Mouse (Mus musculus) megakaryocyte-erythroid progenitor cell, adult 5-6 weeks (primary cell): ENCODE measurements around the gene Lrrc8e. TPM values are rescaled to one million over a fixed set of nuclear protein-coding genes. Genes with fewer than 3 reads are reported as not detected.

ENCODE experiments used
- ATAC-seq: replicated peaks from 2 replicates; pipeline ENCODE4 v1.8.0; 2016; ENCODE audit warnings: mild to moderate bottlenecking, inconsistent platforms; ENCODE audit not compliant: severe bottlenecking, poor library complexity, low FRiP score, low TSS enrichment
- total RNA-seq, 2 experiments: library from RNA; stranded (forward) in 1 of 2; stranded (reverse) in 1 of 2; fragments of 200-1000, 215-1000 nt in 1 of 2; fragments of >200 nt in 1 of 2; fragmentation: Nextera tagmentation in 1 of 2; gene quantifications; 2 replicates each; pipeline ENCODE4 v1.2.3; 2014 to 2017

The Lrrc8e gene
- total RNA-seq, 2 experiments from 2014 or later: not detected

DNA sequence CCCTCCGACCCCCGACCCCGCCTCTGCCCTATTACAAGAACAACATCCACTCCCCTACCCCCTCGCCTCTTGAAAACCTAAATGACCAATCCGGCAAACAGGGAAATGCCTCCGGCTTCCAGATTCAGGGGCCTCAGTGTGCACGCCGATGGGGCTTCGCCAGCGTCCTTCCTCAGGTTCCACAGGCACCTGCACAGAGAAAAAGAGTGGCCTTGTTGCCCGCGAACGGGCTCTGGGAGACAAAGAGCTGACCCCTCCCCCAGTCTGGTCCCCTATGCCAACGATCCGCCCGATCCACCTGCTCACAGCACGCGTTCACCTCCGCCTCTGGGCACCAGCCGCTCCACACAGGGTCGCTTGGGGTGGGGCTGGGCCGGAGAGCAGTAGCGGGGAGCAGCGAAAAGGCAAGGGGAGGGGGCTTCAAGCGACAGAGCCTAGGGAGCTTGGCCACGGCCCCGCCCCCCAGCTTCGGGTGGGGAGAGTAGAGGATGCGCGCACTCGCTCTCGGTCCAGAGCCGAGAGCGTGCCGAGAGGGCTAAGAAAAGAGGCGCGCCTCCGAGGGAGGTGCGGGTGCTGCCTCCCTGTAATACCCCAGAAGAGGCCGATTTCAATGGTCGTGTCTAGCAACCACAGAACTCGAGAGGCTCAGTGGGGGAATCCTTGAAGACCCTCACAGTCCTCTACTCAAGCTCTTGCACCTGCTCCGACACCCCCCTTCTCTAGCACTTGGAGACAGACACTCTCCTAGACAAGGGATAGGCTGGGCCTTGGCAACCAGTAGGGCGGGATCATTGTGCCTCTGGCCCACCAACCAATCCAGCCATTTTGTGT lies 9.6 kb upstream of the Lrrc8e start, which contains the start of gene Prr36:
Gene Prr36, minus strand, starts transcription at position 669 of the 831 bp plus-strand sequence.
- ATAC-seq: no peak

DNA sequence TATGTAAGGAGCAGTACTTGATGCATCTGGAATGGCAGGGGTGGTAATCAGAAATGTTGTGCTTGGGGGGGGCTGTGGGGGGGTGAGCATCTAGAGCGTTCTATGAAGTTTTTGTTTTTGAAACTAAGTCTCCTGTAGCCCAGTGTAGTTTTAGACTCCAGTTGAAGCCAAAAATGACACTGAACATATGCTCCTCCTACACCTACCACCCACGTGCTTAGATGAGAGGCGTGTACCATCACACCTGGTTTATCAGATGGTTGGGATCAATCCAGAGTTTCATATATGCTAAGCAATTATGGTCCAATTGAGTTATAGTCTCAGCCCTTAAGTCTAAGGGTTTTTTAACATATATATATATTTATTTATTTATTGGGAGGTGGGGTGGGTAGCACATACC lies 7.0 kb upstream of the Lrrc8e start:
- no peak for ATAC-seq

DNA sequence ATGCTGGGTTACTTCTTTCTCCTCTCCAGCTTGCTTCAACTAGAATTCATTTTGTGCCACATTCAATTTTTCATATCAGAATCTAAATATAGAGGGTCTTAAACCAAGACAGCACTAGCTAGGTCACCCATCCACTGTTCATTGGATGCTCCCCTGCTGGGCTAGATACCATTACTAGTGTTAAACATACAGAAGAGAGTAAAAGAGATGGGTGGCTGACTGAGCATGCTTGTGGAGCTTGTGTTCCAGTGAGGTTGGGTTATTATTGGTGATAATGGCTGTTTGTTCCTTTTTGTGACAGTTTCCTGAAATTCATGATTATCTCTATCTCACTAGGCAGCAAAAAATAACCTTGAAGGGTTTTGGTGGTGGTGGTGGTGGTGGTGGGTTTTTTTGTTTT lies 4.6 kb upstream of the Lrrc8e start:
- ATAC-seq: no peak

DNA sequence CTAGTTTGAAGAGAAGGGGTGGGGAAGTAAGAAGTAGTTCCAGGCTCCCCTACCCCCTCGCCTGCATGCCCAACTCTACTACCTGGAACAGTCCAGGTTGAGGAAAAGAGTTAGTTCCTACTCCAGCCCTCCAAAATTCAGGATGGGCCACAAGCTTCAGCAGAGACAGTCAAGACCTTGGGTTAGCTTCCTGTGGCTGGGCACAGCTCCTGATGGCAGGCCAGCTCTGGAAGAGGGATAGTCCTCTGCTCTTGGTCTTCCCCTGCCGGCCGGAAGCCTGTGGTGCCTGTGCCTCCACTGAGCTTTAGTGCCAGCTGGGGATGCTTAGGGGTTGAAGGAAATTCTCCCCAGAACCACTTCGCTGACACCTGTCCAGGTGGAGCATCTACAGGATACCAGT lies 304 bp upstream of the Lrrc8e start:
- peak; percentile 16; the same call in 1 of the 2 replicates for ATAC-seq

DNA sequence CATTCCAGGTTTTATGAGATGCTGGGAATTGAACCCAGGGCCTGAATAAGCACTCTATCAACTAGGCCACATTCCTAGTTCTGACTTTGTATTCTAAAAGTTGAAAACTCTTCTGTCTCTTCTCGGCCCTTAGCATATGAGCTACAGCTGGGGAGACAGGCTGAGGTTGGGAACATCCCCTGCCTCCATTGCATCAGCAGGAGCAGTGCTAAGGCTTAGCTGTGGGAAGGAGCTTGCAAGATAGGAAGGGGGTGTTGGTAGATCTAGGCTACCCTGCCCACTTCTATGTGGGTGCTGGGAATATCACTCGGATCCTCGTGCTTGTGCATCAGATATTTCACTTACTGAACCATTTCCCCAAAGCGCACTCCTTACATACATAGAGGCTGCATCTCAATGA lies 1.3 kb downstream of the Lrrc8e start:
- ATAC-seq: no peak

DNA sequence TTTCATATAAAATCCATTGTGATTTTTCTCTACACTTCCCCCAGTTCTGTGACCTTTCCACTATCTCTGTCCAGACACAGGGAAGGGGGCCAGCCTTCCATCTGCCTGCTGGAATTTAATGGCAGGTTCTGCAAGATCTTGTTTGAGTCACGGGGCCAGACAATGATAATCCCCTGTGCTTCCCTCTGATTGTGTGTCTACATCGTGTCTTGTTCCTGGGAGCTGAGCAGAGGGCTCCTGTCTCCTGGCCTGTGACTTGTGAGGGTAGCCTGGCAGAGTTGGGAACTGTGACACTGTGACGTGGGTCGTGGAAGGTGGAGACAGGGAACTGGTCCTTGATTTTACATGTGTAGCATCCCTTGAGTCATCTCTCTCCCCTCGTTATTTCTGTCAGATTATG lies 3.2 kb downstream of the Lrrc8e start:
- no peak for ATAC-seq

DNA sequence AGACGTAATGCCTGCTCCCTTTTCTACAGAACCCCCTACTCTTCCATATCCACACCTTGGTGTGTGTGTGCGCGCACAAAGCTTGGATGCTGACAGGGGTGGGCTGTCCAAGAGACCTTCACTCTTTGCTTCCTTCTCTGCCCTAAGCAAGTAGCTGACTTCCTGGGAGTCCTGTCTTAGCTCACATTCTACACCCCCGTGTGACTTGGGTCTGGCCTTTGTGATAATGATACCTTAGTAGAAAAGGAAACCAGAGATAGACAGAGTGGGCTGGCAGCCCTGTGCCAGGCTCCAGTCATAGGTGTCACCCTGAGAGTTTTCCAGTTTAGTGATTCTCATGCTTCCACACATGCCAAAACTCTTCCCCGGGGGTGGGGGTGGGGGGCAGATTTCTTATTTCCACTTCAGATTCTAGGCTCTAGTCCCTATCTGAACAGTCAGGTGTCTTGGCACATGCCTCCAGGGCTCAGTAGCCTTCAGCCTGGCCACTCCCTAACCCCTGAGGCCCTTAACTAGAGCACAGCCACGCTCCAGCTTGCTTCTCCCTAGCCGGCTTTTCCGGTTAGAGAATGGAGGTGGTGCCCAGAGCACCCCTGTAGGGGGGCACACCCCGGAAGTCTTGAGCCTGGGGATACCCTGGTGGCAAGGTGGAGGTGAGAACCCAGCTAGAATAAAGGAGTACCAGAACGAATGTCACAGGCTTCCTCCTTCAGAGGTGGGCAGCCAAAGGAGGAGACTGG lies 4.2 kb downstream of the Lrrc8e start:
- ATAC-seq: peak; percentile 71

DNA sequence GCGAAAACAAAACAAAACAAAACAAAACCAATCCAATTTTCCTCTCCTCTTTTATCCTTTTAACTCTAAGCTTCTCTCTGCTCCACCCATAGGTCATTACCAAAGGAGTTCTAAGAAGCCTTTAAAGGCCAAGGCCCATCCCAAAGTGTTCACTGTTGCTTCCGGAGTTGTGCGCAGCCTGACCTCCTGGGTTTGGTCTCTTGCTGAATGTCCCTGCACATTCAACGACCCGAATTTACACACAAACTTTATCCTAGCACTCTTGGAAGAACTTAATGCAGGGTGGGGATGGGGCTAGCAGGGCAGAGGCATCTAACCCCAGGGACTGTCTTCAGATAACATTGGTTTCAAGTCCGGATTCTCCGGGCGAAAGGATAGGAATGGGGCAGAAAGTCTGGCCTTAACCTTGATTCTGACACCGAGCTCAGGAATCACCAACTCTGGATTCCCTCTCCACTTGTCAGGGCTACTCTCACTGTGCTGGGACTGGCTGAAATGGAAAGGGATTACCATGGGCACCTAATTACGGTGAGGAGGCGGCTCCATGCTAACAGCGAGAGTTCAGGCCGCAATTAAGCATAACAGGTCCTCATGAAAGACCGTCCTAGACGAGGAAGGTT lies 11.3 kb downstream of the Lrrc8e start:
- ATAC-seq: peak; percentile 9

DNA sequence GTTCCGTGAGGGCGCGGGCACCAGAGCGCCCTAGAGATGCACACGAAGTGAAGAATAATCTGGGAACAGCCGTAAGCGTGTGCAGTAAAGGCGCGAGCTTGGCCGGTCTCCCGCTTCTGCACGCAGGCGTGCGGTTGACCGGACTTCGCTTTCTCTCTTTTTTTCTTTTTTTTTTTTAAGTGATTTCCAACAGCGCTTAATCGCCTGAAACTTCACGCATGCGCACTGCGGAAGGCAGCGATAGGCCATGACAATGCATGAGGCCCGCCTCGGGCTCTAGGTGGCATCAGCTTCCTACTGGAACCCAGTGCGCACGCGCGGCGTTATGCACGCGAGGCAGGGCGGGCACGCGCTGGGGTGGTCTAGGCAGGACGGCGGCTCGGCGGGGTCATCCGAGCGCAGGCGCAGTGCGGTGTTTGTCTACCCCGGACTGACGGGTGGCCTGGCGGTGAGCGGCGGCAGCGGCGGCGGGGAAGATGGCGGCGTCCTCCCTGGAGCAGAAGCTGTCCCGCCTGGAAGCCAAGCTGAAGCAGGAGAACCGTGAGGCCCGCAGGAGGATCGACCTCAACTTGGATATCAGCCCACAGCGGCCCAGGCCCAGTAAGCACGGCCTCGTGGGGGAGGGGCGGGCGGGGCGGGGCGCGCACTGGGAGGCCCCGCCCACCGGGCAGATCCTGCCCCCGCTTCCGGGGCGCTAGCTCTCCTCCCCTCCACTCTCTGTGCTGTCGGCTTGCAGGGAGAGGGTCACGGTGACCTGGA lies 12.0 kb downstream of the Lrrc8e start, which contains the start of the genes Map2k7 and Gm49320:
Gene Map2k7, plus strand, starts transcription at position 307 of the 759 bp plus-strand sequence.
Gene Gm49320, plus strand, starts transcription at position 432 of the 759 bp plus-strand sequence.
- ATAC-seq: peak; percentile 83

DNA sequence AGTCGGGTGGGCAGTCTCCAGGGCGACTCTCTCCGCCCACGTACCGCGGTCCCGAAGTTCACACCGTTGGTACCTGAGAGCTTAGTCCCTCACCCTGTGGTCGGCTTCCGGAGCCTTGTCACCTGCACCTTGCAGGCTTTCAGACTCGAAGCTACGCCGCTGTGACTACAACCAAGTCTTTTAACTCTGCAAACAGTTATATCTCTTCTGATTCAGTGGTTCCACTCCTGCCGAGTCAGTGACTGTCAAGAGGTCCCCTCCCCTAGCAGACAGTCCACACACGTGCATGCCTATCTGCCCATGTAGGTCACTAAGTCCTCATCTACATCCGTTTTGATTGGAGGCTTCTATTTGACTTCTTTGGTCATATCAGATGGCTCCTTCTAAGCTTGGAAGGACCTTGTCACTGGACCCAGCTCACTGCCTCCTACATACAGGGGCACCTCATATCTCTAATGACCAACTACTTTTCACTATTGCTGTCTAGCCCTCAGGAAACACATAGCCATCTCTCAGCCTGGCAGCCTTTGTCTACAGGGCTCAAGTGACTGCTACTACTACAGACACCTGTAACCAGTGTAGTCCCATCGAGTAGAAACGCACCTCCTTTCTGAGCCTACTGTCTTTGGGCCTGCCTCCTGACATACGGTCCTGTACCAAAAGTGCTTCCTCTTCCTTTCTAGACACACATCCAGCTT lies 12.7 kb downstream of the Lrrc8e start:
- ATAC-seq: peak; percentile 61

DNA sequence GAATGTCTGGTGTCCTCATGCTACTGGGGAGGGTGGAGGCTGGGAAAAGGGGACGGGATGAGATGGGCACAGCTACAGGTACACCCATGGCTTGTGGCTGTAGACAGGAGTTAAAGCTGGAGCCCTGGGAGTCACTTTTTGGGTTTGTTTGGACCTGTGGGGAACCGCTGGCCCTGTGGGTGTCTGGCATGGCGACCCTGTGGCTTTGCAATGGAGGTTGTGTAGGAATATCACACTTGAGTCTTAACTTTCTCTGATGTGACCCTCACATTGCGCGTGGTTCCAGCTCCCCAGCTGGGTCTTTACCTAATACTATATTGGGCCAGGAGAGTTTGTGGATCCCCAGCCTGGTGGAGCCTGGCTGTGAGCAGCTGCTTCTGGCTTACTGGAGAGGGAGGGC lies 18.4 kb downstream of the Lrrc8e start:
- ATAC-seq: no peak

DNA sequence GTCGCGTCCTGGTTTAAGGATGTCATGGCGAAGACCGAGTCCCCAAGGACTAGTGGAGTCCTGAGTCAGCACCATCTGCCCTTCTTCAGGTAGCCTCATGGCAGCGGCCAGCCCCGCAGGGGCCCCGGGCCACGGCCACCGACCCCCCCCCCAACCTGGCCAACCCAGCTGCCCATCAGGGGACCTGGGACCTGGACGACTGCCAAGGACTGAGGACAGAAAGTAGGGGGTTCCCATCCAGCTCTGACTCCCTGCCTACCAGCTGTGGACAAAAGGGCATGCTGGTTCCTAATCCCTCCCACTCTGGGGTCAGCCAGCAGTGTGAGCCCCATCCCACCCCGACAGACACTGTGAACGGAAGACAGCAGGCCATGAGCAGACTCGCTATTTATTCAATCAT lies 19.1 kb downstream of the Lrrc8e start:
- ATAC-seq: no peak

DNA sequence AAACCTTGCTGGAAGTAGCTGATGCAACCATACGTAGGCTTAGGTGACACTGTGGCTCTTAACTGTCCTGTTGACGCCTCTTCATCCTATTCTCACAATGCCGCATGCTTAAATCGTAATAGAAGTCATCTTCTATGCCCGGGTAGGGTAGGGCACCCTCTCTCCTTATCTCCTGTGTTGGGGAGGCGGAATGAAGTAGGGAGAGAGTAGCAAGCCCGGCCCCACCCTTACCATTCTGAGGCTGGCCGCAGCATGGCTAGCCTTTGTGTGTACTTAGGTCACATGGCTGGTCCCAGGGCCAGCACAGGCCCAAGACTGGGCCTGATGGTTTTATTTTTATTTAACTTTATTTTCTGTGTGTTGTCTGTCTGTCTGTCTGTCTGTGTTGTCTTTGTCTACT lies 20.6 kb downstream of the Lrrc8e start:
- no peak for ATAC-seq

DNA sequence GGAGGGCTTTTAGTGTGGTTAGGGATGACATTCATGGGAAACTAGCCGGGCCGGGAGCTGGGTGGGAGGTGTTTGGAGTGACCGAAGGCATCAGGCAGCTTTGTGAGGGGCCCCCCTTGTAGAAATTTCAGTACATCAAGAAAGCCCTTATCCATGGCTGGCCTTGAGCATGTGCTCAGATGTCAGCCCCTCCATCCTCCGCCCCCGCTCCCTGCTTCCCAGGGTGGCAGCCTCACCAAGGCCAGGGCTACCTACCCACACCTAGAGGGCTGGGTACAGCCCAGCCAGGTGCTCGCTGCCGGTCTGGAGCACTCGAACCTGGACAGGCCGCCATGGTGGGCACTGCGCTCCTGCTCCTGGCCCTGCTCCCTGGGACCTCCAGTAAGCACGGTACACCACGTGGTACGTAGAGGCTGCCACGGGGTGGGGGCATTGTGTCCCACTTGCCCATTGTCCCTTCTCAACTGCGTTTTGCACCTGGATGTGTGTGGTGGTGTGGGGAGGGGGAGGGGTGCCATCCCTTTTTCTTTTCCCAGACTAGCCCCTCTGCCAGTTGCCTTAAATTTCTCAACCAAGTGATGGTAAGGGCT lies 21.4 kb downstream of the Lrrc8e start, which contains the start of gene Tgfbr3l:
Gene Tgfbr3l, plus strand, starts transcription at position 264 of the 590 bp plus-strand sequence.
- ATAC-seq: no peak

DNA sequence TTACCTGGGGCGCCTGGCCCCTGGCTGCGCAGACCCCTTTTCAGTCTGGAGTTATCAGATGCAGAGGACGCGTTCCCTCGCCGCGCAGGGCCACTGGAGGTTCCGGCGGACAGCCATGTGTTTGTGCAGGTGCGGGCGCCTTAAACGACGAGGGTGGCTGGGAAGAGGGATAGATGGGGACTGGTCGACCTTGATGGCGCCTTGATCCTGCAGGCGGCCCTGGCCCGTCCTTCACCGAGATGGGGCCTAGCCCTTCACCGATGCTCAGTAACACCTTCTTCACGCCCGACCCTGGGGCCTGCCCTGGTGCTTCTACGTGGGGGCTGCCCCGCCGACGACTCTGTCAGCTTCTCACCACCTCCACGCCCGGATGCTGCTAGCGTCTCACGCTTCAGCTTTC lies 22.6 kb downstream of the Lrrc8e start:
- no peak for ATAC-seq

DNA sequence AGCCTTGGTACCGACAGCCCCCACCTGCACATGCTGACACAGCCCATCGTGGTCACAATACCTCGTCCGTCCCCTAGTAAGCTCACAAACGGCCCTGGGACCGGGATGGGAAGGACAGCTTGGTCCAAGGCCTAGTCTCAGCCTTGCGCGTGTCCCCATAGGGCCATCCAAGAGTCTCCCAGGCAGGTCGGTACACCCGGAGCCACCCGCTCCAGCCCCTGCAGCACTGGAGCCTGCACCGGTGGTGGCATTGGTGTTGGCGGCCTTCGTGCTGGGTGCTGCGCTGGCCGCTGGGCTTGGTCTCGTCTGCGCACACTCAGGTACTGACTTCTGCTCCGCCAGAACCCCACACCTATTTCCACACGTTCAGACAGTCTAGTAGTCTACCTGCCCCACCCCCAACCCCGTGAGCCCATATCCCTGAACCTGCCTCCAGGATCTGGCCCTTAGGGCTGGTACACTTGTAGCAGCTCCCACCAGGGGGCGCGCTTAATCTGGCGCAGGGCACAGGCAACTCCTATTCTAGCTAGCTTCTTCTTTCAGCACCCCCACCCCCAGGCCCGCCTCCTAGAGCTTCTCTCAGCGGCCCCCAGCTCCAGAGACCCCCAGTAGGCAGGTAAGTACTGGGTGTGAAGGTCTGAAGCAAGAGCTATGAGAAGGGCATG lies 23.8 kb downstream of the Lrrc8e start:
- ATAC-seq: peak; percentile 66

DNA sequence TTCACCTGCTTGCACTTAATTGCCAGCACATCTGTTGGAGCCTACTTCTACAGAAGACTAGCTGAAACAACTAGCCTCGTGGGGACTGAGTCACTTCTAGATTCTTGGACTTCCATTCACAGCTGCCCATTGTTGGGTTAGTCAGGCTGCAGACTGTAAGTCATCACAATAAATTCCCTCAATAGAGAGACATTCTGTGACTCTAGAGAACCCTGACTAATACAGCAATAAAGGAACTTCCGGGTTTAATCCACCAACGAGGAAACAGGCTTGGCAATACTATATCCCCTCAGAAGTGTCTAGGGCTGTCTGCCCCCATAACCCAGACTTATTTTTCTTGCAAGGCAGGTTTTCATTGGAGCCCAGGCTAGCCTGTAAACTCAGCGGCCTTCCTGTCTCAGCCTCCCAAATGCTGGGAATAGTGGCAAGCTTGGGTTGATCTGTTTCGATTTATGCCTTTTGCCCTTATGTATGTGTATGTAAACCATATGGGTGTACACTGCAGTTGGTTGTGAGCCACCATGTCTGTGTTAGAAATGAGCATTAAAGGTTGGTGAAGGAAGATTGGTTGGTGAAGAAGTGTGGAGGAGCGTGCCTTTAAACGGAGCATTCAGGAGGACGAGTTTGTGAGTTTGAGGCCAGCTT lies 25.6 kb downstream of the Lrrc8e start:
- no peak for ATAC-seq
